Mouse (Mus musculus) neural tube, embryonic 13.5 days (tissue): ENCODE results near the gene Cyp21a1. TPM values are rescaled to one million over a fixed set of nuclear protein-coding genes. Genes with fewer than 3 reads are reported as not detected.
"Not testable (repeated sequence)": the region's sequence is repeated elsewhere in the genome, so short reads cannot be mapped to it uniquely, and the experiment has no call there.

ENCODE experiments used
- ATAC-seq: fragments of 200-750 bp; cut with Nextera tagmentation; 2 replicates; pipeline ENCODE4 v1.8.0; 2017; ENCODE audit warnings: low read depth, mild to moderate bottlenecking, moderate TSS enrichment, moderate library complexity
- H3K27ac ChIP-seq: fragments of 300-500 bp; sonication (generic); replicated peaks from 2 replicates; pipeline ENCODE4 v1.5.1; 2015; ENCODE audit warnings: moderate library complexity, mild to moderate bottlenecking, inconsistent platforms
- H3K27me3 ChIP-seq: fragments of 300-500 bp; sonication (generic); 2 replicates; pipeline ENCODE4 v1.6.1; 2015; ENCODE audit warnings: mild to moderate bottlenecking, inconsistent platforms
- H3K36me3 ChIP-seq: fragments of 300-500 bp; sonication (generic); 2 replicates; pipeline ENCODE4 v1.6.1; 2015; ENCODE audit warnings: mild to moderate bottlenecking, inconsistent platforms
- H3K4me1 ChIP-seq: fragments of 300-500 bp; sonication (generic); replicated peaks from 2 replicates; pipeline ENCODE4 v1.6.1; 2015; ENCODE audit warnings: inconsistent platforms
- H3K4me2 ChIP-seq: fragments of 300-500 bp; sonication (generic); 2 replicates; pipeline ENCODE4 v1.6.1; 2015; ENCODE audit warnings: inconsistent platforms, mild to moderate bottlenecking, moderate library complexity
- H3K4me3 ChIP-seq: fragments of 300-500 bp; sonication (generic); 2 replicates; pipeline ENCODE4 v1.5.1; 2015; ENCODE audit warnings: mild to moderate bottlenecking, inconsistent platforms
- H3K9ac ChIP-seq: fragments of 300-500 bp; sonication (generic); 2 replicates; pipeline ENCODE4 v1.6.1; 2015; ENCODE audit warnings: moderate library complexity, mild to moderate bottlenecking, inconsistent platforms
- H3K9me3 ChIP-seq: fragments of 300-500 bp; sonication (generic); 2 replicates; pipeline ENCODE4 v1.6.1; 2016; ENCODE audit warnings: inconsistent platforms
- WGBS: fragments of 180-500 bp; shearing (Covaris S2); methylation state at CpG from one replicate; pipeline ENCODE4 v1.1.7; 2015; 5-methylcytosine and 5-hydroxymethylcytosine counted together
- polyA plus RNA-seq: library from polyadenylated mRNA; unstranded; fragments of >200 nt; fragmentation: Nextera tagmentation; extraction: Ambion mirVana; gene quantifications from 2 replicates; pipeline ENCODE4 v1.2.1, GENCODE M21; 2015

Cyp21a1 gene
- not detected in 2 replicates for polyA plus RNA-seq

DNA sequence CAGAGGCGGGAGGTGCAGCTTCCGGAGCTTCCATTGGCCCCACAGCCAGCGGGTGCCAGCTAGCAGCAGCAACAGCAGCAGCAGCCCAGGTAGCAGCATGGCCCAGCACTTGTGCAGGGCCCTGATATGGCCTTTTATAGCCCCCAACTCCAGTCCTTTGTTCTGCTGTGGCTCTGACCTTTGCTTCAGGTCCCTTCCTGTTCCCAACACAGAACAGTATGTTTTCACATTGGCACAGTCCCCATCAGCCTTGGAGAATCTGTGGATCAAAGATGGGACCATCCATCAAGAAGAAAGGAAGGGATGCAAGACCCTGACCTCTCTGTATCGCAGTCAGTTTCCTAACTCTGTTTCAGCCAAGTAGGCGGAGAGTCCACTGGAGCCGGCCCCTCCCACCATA is at the start of gene Cyp21a1:
Gene Cyp21a1 (minus strand): TSS at position 261 of the 400 bp plus-strand sequence.
- not testable (repeated sequence) for ATAC-seq, H3K4me2 ChIP-seq, H3K4me1 ChIP-seq, H3K4me3 ChIP-seq, H3K27ac ChIP-seq, H3K36me3 ChIP-seq, H3K27me3 ChIP-seq, H3K9ac ChIP-seq
- peaks cover 12% of the 10 kb centered on the region; the same call in 1 of the 2 replicates for H3K9me3 ChIP-seq
- WGBS: 84% methylated on average over 5 of the region's 6 CpGs

DNA sequence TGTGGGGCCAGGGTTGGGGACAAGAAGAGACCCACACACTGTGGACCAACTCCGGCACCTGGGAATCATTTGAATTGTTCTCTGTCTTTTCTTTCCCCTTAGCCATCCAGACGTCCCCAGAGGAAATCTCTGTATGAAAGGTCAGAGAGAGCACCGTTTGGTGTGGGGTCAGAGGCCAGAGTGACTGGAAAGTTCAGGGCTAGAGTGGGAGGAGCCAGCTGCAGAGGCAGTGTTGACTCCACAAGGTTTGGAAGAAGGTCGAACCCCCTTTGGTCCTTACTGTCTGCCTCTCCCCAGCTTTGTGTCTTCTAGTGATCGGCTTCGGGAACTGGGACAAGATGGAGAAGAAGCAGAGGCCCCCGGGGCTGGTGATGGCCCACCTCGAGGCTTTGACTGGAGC is 49.1 kb upstream of the Cyp21a1 start:
- no peaks in the 10 kb centered on the region for H3K9me3 ChIP-seq
- peaks cover 26% of the 10 kb centered on the region for H3K4me1 ChIP-seq
- no peak overlapping the region for H3K27ac ChIP-seq
- no peak overlapping the region for H3K4me3 ChIP-seq
- H3K4me2 ChIP-seq: no peak overlapping the region
- H3K36me3 ChIP-seq: peaks cover 63% of the 10 kb centered on the region
- no peak for ATAC-seq
- no peak overlapping the region for H3K9ac ChIP-seq
- WGBS: 69% methylated on average over 8 of the region's 8 CpGs
- H3K27me3 ChIP-seq: no peaks in the 10 kb centered on the region

- peak overlapping the region; percentile 93 for H3K9ac ChIP-seq
- no peaks in the 10 kb centered on the region for H3K27me3 ChIP-seq
- ATAC-seq: peak; percentile 62
- WGBS: 2% methylated on average over 25 of the region's 25 CpGs
- peak overlapping the region; percentile 39; the same call in 1 of the 2 replicates for H3K27ac ChIP-seq
- peaks cover 64% of the 10 kb centered on the region for H3K36me3 ChIP-seq
- H3K4me1 ChIP-seq: peaks cover 26% of the 10 kb centered on the region
- H3K4me2 ChIP-seq: peak overlapping the region; percentile 97
- no peaks in the 10 kb centered on the region for H3K9me3 ChIP-seq
- peak overlapping the region; percentile 89 for H3K4me3 ChIP-seq
Measured at GRCm38 (mm10) chr17:34850517-34851125, 46.3 kb upstream of the Cyp21a1 start.

GRCm38 (mm10) chr17:34849722-34850516 is 45.6 kb upstream of the Cyp21a1 start, which contains the start of the genes Skiv2l and Nelfe:
Gene Skiv2l, minus strand, starts transcription at chr17:34850210.
Gene Nelfe, plus strand, starts transcription at chr17:34850391.
- peak; percentile 98 for ATAC-seq
- H3K4me1 ChIP-seq: peaks cover 26% of the 10 kb centered on the region
- peak within 1 kb of the TSS; percentile 97 for H3K4me2 ChIP-seq
- H3K9ac ChIP-seq: peak within 1 kb of the TSS; percentile 93
- peaks cover 64% of the 10 kb centered on the region for H3K36me3 ChIP-seq
- peak within 1 kb of the TSS; percentile 39; the same call in 1 of the 2 replicates for H3K27ac ChIP-seq
- no peaks in the 10 kb centered on the region for H3K27me3 ChIP-seq
- no peaks in the 10 kb centered on the region for H3K9me3 ChIP-seq
- peak within 1 kb of the TSS; percentile 89 for H3K4me3 ChIP-seq
- WGBS: under 1% methylated on average over 65 of the region's 65 CpGs

DNA sequence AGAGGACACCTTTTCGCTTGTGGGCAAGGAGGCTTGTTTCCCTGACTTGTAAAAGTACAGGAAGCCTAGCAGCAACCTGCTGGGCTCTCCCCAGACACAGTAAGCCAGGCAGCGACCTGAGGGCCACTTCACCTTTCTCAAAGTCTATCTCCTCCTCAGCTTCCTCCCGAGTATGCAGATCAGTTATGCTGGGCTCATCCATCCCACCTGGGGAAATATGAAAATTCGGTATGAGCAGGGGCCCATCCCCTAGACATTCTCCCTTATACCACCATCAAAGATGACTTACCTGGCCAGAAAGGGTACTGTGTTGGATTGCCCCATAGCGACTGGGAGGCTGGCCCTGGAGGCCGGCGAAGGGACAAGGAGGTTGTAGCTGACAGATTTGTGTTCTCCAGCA is 43.3 kb upstream of the Cyp21a1 start:
- WGBS: 92% methylated on average over 7 of the region's 7 CpGs
- Histone ChIP-seq H3K27ac (no peak overlapping the region), H3K4me2 (no peak overlapping the region), H3K27me3 (no peaks in the 10 kb centered on the region), H3K9ac (no peak overlapping the region), H3K36me3 (peaks cover 64% of the 10 kb centered on the region), H3K4me1 (peaks cover 26% of the 10 kb centered on the region), H3K4me3 (no peak overlapping the region), H3K9me3 (no peaks in the 10 kb centered on the region)
- no peak for ATAC-seq

- H3K4me1 ChIP-seq: peaks cover 26% of the 10 kb centered on the region
- H3K36me3 ChIP-seq: peaks cover 64% of the 10 kb centered on the region
- H3K4me2 ChIP-seq: no peak overlapping the region
- no peak overlapping the region for H3K27ac ChIP-seq
- no peak overlapping the region for H3K9ac ChIP-seq
- H3K9me3 ChIP-seq: no peaks in the 10 kb centered on the region
- H3K4me3 ChIP-seq: no peak overlapping the region
- ATAC-seq: no peak
- 93% methylated on average over 6 of the region's 6 CpGs for WGBS
- H3K27me3 ChIP-seq: no peaks in the 10 kb centered on the region
Measured at GRCm38 (mm10) chr17:34847192-34847591, 42.8 kb upstream of the Cyp21a1 start.

GRCm38 (mm10) chr17:34844884-34845283 is 40.5 kb upstream of the Cyp21a1 start:
- WGBS: 94% methylated on average over 13 of the region's 13 CpGs

DNA sequence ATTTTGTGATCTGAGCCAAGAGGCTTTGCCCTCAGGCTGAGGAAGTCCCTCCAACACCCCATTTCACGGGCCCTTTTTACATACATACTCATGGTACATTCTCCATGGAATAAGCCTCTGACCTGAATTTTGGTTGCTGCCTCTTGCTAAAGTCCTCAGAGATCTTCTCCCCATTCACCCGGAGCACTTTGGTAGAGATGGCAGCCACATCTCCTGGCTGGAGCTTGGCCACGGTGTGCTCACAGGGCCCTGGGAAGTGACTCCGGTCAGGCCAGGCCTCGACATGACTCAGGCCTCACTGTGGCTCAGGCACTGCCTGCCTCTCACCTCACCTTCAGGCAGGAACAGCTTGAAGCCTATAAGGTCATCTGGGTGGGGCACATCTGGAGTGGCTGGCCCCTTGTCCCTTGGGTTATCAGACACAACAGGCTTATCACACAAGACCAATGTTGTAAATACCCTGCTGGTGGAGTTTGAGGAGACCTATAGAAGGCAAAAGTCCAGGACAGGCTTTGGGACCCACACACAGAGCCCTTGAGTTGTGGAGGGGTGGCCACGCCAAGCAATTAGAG is 36.5 kb upstream of the Cyp21a1 start:
- 86% methylated on average over 6 of the region's 6 CpGs for WGBS
- Histone ChIP-seq H3K9me3 (no peaks in the 10 kb centered on the region), H3K4me3 (no peak overlapping the region), H3K27ac (no peak overlapping the region), H3K27me3 (no peaks in the 10 kb centered on the region), H3K4me1 (peaks cover 23% of the 10 kb centered on the region), H3K4me2 (no peak overlapping the region), H3K36me3 (peaks cover 78% of the 10 kb centered on the region), H3K9ac (no peak overlapping the region)
- no peak for ATAC-seq

More at GRCm38 (mm10) chr17:34844884-34845283, 40.5 kb upstream of the Cyp21a1 start:
- ATAC-seq: no peak
- Histone ChIP-seq H3K27ac (no peak overlapping the region), H3K27me3 (no peaks in the 10 kb centered on the region), H3K4me2 (no peak overlapping the region), H3K36me3 (peaks cover 82% of the 10 kb centered on the region), H3K4me1 (peaks cover 12% of the 10 kb centered on the region), H3K4me3 (no peak overlapping the region), H3K9me3 (no peaks in the 10 kb centered on the region), H3K9ac (no peak overlapping the region)

GRCm38 (mm10) chr17:34838785-34839184 is 34.4 kb upstream of the Cyp21a1 start:
- WGBS: 91% methylated on average over 7 of the region's 7 CpGs
- Histone ChIP-seq H3K4me1 (peaks cover 30% of the 10 kb centered on the region), H3K4me2 (no peak overlapping the region), H3K27me3 (no peaks in the 10 kb centered on the region), H3K9me3 (no peaks in the 10 kb centered on the region), H3K36me3 (peaks cover 67% of the 10 kb centered on the region), H3K9ac (no peak overlapping the region), H3K27ac (no peak overlapping the region), H3K4me3 (no peak overlapping the region; the same call in 1 of the 2 replicates)
- no peak for ATAC-seq

GRCm38 (mm10) chr17:34837464-34838324 is 33.3 kb upstream of the Cyp21a1 start:
- H3K27me3 ChIP-seq: no peaks in the 10 kb centered on the region
- H3K4me1 ChIP-seq: peaks cover 30% of the 10 kb centered on the region
- H3K27ac ChIP-seq: peak overlapping the region; percentile 82
- ATAC-seq: peak; percentile 6; the same call in 1 of the 2 replicates
- H3K4me2 ChIP-seq: peak overlapping the region; percentile 100
- 34% methylated on average over 42 of the region's 43 CpGs for WGBS
- peaks cover 67% of the 10 kb centered on the region for H3K36me3 ChIP-seq
- H3K9me3 ChIP-seq: no peaks in the 10 kb centered on the region
- peak overlapping the region; percentile 77 for H3K9ac ChIP-seq
- H3K4me3 ChIP-seq: peak overlapping the region; percentile 84

- Histone ChIP-seq H3K36me3 (peaks cover 67% of the 10 kb centered on the region), H3K27ac (peak within 1 kb of the TSS; percentile 82), H3K9me3 (no peaks in the 10 kb centered on the region), H3K4me3 (peak within 1 kb of the TSS; percentile 84), H3K4me1 (peaks cover 30% of the 10 kb centered on the region), H3K4me2 (peak within 1 kb of the TSS; percentile 100), H3K9ac (peak within 1 kb of the TSS; percentile 77), H3K27me3 (no peaks in the 10 kb centered on the region)
- ATAC-seq: peak; percentile 95
- WGBS: under 1% methylated on average over 40 of the region's 40 CpGs
Measured at GRCm38 (mm10) chr17:34836856-34837221, 32.5 kb upstream of the Cyp21a1 start, which contains the start of the genes Stk19 and Dxo. Gene Stk19, minus strand, starts transcription at chr17:34836945. Gene Dxo, plus strand, starts transcription at chr17:34837019.
